Mouse (Mus musculus): Measurements from ENCODE around the gene Pfas.

DNA sequence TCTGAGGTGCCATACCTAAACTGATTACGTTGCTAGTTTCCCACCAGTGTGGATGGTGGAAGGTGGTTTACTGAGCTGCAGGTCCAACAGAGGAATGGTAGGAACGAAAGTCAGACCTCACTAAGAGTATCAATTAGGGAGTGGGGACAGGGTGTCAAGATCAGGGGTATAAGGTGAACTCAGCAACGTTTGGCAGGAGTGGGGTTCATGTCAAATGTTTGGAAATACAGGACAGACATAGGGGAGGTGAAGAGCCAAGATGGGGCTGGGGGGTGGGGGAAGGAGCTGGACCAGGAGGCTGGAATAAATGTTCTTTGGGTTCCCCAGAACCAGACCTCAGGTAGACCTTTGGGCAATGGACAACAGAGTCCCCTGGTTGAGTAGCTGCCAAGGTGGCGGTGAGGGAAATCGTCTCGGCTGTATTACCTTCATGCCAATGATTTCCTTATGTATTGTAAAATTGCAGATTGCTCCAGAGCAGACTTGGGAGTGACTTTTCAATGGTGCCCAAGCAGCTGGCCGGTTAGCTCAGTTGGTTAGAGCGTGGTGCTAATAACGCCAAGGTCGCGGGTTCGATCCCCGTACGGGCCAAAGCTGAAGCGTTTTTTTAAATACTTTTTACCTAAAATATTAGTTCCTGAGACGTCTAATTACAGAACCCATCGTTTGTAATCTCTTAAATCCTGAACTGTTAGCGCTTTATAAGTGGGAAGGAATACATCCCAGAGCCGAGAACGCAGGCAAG lies 28.4 kb upstream of the Pfas start:
- TF ChIP-seq TAL1 (IDR thresholded peaks at IDR 0.05; ENCODE audit: low read length) = no peak
- TF ChIP-seq GATA1 (IDR thresholded peaks at IDR 0.05; ENCODE audit: low read length) = no peak
